Mouse (Mus musculus): ENCODE data around the gene Tbca. TPM values are rescaled to one million over a fixed set of nuclear protein-coding genes. Genes with fewer than 3 reads are reported as not detected.

The Tbca gene
- total RNA-seq, 2 experiments from 2014 or later: 66.8 to 70.0 TPM

DNA sequence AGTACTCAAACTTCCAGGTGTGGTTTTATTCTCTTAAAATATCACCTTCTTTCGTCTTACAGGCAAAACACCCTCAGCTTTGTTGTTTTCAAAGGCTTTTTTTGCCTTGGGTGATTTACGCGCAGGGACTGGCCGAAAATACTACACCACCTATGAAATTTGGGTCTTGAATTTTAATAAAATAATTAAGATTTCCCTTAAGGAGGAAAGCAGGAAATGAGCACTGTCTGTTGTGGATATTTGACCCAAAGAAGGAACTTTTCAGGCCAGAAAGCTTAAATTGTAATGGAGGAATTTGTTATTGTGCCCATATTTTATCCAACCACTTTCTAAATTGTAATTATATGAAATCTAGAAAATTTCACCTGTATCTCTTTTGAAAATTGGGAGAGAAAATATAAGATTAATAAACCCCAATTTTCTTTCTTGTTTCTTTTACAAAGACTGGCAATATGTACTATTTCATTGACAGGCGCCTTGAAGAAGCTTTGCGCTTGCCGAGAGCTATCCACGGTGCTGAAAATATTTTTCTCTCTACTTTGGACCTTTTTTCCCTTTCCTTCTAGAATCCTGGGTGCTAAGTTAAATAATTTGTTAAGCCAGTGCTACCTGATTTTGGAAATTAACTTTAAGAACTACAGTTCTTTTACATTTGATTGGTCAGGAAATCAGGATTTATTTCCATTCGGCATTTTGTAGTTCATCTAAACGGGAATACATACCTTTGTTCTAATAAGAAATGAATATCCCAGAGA lies 89.5 kb downstream of the Tbca start:
- no peak for DNase-seq

DNA sequence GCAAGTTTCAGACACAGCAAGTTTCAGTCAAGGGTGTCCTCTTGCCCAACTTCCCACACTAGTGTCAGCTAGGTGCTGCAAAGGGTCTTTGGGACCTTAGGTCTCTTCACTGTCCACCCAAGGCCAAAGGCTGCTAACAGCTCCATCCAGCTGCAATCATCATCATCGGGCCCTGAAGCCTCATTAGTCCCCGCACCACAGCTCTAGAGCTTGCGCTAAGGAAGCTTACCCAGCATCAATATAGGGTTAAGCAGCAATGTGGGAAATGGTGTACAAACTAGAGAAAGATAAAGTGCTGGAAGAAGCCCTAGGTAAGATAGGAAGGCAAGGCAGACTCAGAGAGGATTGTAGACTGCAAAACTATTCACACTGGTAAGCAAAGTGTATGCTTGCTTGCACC lies 92.5 kb downstream of the Tbca start:
- no peak for DNase-seq

GRCm38 (mm10) chr13:94882221-94882620 lies 93.5 kb downstream of the Tbca start:
- no peak for DNase-seq

- DNase-seq: no peak
Observed at GRCm38 (mm10) chr13:94882711-94883145, 94.0 kb downstream of the Tbca start.

DNA sequence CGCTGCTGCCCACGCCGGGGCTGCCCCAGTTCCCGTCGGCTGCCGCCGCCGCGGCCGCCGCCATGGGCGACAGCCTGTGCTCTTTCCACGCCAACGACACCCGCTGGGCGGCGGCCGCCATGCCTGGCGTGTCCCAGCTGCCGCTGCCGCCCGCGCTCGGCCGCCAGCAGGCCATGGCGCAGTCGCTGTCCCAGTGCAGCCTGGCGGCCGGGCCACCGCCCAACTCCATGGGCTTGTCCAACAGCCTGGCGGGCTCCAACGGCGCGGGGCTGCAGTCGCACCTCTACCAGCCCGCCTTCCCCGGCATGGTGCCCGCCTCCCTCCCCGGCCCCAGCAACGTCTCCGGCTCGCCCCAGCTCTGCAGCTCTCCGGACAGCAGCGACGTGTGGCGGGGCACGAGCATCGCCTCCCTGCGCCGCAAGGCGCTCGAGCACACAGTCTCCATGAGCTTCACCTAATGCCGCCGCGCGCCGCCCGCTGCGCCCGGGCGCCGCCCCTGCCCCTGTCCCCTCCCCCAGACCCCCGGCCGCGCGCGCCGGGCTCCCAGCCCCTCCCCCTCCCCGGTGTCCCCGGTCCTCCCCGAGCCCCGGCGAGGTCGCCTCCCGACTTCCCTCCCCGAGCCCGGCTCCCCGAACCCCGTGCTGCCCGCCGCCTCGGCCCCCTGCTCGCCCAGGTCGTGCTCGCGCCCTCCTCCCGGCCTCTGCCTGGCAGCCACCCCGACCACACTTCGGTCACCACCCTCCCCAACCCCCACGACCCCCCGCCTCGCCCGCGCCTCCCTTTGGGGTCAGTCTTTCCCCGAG lies 94.7 kb downstream of the Tbca start:
- no peak for DNase-seq

DNA sequence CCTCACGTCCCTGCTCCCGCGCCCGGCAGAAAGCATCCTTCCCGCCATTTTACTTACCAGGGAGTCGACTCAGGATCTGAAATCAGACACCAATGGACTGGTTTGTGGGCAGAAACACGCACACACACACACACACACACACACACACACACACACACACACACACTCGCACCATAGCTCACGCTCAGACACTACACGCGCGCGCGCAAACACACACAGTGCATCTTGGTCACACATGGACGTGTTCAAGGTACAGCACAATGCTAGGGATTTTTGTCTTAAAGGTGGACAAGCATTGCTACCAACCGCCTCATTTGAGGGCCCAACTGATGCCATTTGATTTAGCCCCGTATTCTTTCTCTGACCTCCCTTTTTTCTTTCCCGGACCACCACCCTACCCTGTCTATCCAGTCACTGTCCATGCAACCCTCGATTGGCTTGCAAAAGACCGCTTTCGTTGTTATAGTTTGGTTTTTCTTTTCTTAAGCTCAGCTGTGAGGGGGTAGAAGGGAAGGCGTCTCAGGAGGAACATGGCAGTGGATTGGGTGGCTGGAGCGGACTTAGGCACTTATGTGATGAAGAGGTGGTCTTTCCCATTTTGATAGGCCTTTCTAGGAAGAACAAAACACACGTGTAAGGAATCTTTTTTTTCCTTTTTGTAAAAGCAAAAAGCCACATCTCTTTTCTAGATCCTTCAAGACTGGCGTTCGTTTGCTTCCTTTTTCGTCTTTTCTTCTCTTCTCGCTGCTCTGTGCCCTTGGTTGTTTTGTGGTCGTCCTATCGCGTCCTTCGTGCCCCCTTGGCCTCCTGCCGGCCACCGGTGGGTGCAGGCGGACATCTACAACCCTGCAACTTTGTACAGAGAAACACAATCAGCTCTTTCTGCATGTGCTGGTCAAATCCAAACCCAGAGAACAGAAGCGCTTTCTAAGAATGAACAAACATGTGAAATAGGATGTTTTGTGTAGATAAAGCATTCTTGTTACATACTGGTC lies 95.6 kb downstream of the Tbca start:
- DNase-seq: no peak

DNA sequence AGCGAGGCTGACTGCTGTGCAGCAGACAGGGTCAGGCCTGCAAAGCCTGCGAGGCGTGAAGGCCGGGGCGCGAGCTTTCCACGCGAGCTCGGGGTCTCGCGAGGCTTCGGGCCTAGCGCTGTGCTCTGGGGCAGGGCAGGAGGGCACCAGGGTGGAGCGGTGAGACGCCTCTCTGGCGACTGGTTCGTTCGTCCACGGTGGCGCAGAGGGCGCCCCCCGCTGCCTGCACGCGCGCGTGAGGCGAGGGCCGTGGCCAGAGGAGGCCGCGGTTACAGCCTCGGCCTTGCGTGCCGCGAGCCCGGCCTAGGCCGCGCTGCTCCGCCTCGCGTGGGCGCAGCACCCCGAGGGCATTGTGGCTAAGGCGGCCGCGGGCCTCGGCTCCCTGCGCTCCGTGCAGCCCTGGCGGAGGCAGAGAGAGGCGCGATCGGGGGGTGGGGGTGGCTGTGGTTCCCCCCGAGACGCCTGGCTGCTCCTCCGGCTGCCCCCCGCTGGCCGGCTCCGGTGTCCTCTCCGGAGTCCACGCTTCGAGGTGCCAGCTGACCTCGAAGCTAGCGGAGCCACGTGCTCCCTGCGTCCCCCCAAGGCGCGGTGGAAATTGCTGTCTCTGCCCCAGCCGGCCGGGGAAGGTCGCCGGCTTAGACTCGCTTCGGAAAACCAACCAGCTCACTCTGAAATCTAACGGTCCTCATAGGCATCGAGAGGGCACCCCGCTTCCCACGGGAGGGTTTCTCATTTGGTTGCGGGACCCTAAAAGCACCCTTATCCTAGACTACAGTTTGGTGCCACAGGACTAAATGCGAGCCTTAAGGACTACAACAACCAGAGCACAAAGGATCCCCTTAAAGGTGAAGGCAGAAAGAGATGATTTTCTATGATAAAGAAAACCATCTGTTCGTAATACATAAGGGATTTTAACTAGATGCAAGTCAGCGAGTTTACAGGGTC lies 96.9 kb downstream of the Tbca start:
- DNase-seq: no peak

Other genes with a start within 250 kb of the Tbca start
- not detected for gene Otp, start 86.7 kb downstream of the Tbca start, total RNA-seq (2021)
- gene Wdr41, start 187.4 kb downstream of the Tbca start, total RNA-seq (2021): 10 to 100 TPM; 12.1 to 14.4 TPM